Mouse (Mus musculus) myocyte (in vitro differentiated cells): Measurements from ENCODE around the gene Kirrel3. TPM values are rescaled to one million over a fixed set of nuclear protein-coding genes. Genes with fewer than 3 reads are reported as not detected.

ENCODE experiments used
- H3K27me3 ChIP-seq: one replicate; pipeline ENCODE4 v1.6.1; 2011; ENCODE audit not compliant: control insufficient read depth, insufficient read depth, insufficient read length
- H3K36me3 ChIP-seq: one replicate; pipeline ENCODE4 v1.6.1; 2011; ENCODE audit not compliant: control insufficient read depth, insufficient read depth
- H3K4me2 ChIP-seq: one replicate; pipeline ENCODE4 v1.6.1; 2011; ENCODE audit warnings: low read depth, control low read depth
- H3K4me3 ChIP-seq: one replicate; pipeline ENCODE4 v1.5.1; 2011; ENCODE audit warnings: mild to moderate bottlenecking, control low read depth, moderate library complexity
- H3K79me2 ChIP-seq: one replicate; pipeline ENCODE4 v1.6.1; 2011; ENCODE audit not compliant: control insufficient read depth, insufficient read depth
- H3ac ChIP-seq: one replicate; pipeline ENCODE4 v1.6.1; 2011; ENCODE audit not compliant: control insufficient read depth, insufficient read length
- CEBPB ChIP-seq: IDR thresholded peaks from 2 replicates; pipeline ENCODE4 v1.6.1; 2011; ENCODE audit warnings: mild to moderate bottlenecking, moderate library complexity; ENCODE audit not compliant: poor library complexity, insufficient read depth, severe bottlenecking
- E2F4 ChIP-seq: IDR thresholded peaks from one replicate; pipeline ENCODE4 v1.6.1; 2011; ENCODE audit warnings: mild to moderate bottlenecking, control low read depth, moderate library complexity; ENCODE audit not compliant: insufficient read depth
- MAX ChIP-seq: IDR thresholded peaks from one replicate; pipeline ENCODE4 v1.6.1; 2011; ENCODE audit warnings: low read depth, mild to moderate bottlenecking, control low read depth
- MYOD1 ChIP-seq, 3 experiments: IDR thresholded peaks; one replicate each; pipeline ENCODE4 v1.6.1; 2011; ENCODE audit warnings: control low read depth in 2 of 3, low read depth in 2 of 3, mild to moderate bottlenecking in 2 of 3, moderate library complexity in 1 of 3; ENCODE audit not compliant: insufficient read length in 2 of 3, control insufficient read depth in 1 of 3
- MYOG ChIP-seq, 3 experiments: IDR thresholded peaks; one replicate each; pipeline ENCODE4 v1.6.1; 2011; ENCODE audit warnings: control low read depth in 2 of 3, low read depth in 2 of 3, mild to moderate bottlenecking in 2 of 3; ENCODE audit not compliant: insufficient read length in 2 of 3, control insufficient read depth in 1 of 3, insufficient read depth in 1 of 3
- POLR2A ChIP-seq: IDR thresholded peaks from one replicate; pipeline ENCODE4 v1.6.1; 2011; ENCODE audit warnings: low read depth, mild to moderate bottlenecking, control low read depth, moderate library complexity; ENCODE audit not compliant: insufficient read length
- POLR2AphosphoS2 ChIP-seq: IDR thresholded peaks from one replicate; pipeline ENCODE4 v1.6.1; 2011; ENCODE audit warnings: low read depth, control low read depth; ENCODE audit not compliant: insufficient read length
- REST ChIP-seq: IDR thresholded peaks from one replicate; pipeline ENCODE4 v1.6.1; 2011; ENCODE audit warnings: mild to moderate bottlenecking, control low read depth, moderate library complexity; ENCODE audit not compliant: insufficient read depth, insufficient read length
- SRF ChIP-seq: IDR thresholded peaks from one replicate; pipeline ENCODE4 v1.6.1; 2011; ENCODE audit warnings: low read depth; ENCODE audit not compliant: control insufficient read depth, insufficient read length
- TCF12 ChIP-seq: IDR thresholded peaks from one replicate; pipeline ENCODE4 v1.6.1; 2011; ENCODE audit warnings: mild to moderate bottlenecking, control low read depth; ENCODE audit not compliant: poor library complexity, insufficient read depth, severe bottlenecking
- TCF3 ChIP-seq: IDR thresholded peaks from one replicate; pipeline ENCODE4 v1.6.1; 2011; ENCODE audit warnings: low read depth, control low read depth; ENCODE audit not compliant: insufficient read length
- USF1 ChIP-seq: IDR thresholded peaks from one replicate; pipeline ENCODE4 v1.6.1; 2011; ENCODE audit warnings: low read depth, mild to moderate bottlenecking, control low read depth, moderate library complexity
- polyA plus RNA-seq: library from polyadenylated mRNA; unstranded; fragments of >200 nt; fragmentation: generic; extraction: Trizol; gene quantifications from one replicate; pipeline ENCODE4 v1.2.1, GENCODE M21; 2012; ENCODE audit warnings: missing spikeins

Gene Kirrel3
- polyA plus RNA-seq, 1 experiment: 2.8 TPM

DNA sequence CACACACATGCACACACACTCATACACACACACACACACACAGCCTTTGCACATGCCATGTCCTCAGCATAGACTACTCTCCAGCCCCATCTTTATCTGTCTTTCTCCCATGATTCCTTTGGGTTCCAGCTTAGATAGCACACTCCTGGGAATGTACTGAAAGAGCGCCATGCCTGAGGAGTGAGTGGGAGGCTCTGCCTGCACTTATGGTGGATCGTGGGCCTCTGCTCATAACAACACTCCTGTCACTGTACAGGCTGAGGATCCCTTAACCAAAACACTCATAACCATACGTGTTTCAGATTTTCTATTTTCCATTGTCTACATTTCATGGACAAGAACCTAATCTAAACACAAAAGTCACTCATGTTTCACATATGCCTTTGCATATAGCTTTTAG, 398.6 kb downstream of the Kirrel3 start:
- no peaks in the 10 kb centered on the region for H3K79me2 ChIP-seq
- peaks cover 5% of the 10 kb centered on the region for H3K27me3 ChIP-seq
- no peaks in the 10 kb centered on the region for H3K36me3 ChIP-seq
- H3K4me3 ChIP-seq: no peak overlapping the region
- H3K4me2 ChIP-seq: no peak overlapping the region
- no peak overlapping the region for H3ac ChIP-seq
- TF ChIP-seq TCF12 (no peak), POLR2AphosphoS2 (no peak), CEBPB (no peak), TCF3 (no peak), MYOD1 (IDR thresholded peaks at IDR 0.05; ENCODE audit: control insufficient read depth in 1 of 3, insufficient read length in 2 of 3, low read depth in 2 of 3) (no peak)

DNA sequence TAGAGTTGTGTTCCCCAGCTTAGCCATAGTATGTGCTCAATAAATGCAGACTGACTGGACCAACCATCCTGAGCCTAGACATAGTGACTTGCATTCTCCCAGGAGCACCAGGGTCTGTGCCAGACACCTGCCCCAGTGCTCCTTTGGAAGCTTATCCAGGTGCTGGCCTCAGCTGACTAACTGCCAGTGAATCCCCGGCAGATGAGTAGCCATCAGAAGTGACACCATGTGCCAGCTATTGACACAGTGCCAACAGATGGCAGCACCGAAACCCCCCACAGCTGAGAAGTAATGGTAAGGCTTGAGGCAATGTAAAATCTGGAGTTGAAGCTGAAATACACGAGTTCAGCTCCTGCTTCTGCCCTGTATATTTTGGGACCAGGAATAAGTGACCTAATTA, 399.2 kb downstream of the Kirrel3 start:
- no peaks in the 10 kb centered on the region for H3K79me2 ChIP-seq
- no peak overlapping the region for H3K4me3 ChIP-seq
- no peak for TF ChIP-seq CEBPB
- no peak for TF ChIP-seq USF1
- TF ChIP-seq POLR2AphosphoS2: no peak
- TF ChIP-seq MYOG (IDR thresholded peaks at IDR 0.05; ENCODE audit: control insufficient read depth in 1 of 3, insufficient read depth in 1 of 3, insufficient read length in 2 of 3, low read depth in 2 of 3): no peak
- H3ac ChIP-seq: no peak overlapping the region
- H3K4me2 ChIP-seq: no peak overlapping the region
- peaks cover 2% of the 10 kb centered on the region for H3K27me3 ChIP-seq
- no peaks in the 10 kb centered on the region for H3K36me3 ChIP-seq

DNA sequence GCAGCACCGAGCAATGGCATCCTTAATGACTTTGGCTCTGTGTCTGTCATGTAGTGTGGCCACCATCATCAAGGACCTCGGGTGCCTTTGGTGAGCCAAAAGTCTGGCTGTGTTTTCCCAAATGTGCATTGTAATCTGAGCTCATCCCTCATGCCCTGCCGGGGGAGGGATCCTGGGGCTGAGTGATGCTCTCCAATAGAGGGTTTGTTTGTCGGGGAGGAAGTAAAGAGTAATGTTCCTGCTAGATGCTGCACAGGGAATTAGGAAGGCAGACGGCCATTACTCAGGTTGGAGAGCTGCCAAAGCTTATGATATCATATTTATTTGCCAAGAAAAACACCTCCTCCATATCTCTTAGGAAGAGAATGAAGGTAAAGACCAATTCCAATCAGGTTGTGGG, 401.1 kb downstream of the Kirrel3 start:
- no peak overlapping the region for H3ac ChIP-seq
- no peaks in the 10 kb centered on the region for H3K27me3 ChIP-seq
- no peak overlapping the region for H3K4me3 ChIP-seq
- no peaks in the 10 kb centered on the region for H3K36me3 ChIP-seq
- TF ChIP-seq E2F4 (no peak), CEBPB (no peak), TCF12 (no peak), TCF3 (no peak), MYOG (IDR thresholded peaks at IDR 0.05; ENCODE audit: control insufficient read depth in 1 of 3, insufficient read depth in 1 of 3, insufficient read length in 2 of 3, low read depth in 2 of 3) (no peak), MAX (no peak), POLR2A (no peak), POLR2AphosphoS2 (no peak), MYOD1 (IDR thresholded peaks at IDR 0.05; ENCODE audit: control insufficient read depth in 1 of 3, insufficient read length in 2 of 3, low read depth in 2 of 3) (no peak), REST (no peak), USF1 (no peak), SRF (no peak)
- H3K4me2 ChIP-seq: no peak overlapping the region
- H3K79me2 ChIP-seq: no peaks in the 10 kb centered on the region

DNA sequence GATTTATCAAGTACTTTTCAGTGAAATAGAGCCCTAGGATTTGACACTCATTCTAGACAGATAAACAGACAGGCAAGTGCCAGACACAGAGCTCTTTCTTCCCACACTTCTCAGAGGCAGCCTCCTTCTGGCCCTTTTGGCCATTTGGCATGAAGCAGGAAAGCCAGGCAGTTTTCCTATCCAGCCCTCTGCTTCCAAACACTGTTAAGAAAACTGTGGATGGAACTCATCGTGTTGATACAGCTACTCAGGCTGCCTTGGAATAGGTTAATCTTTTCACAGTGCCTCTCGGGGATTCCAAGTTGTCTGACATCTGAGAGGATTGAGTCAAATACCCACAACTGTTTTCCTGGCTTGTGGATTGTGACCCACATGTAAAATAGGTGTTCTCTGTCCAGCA, 401.5 kb downstream of the Kirrel3 start:
- Histone ChIP-seq H3ac (no peak overlapping the region), H3K27me3 (peaks cover under 1% of the 10 kb centered on the region), H3K36me3 (no peaks in the 10 kb centered on the region), H3K79me2 (no peaks in the 10 kb centered on the region), H3K4me3 (no peak overlapping the region), H3K4me2 (no peak overlapping the region)
- TF ChIP-seq TCF3 (no peak), MYOD1 (IDR thresholded peaks at IDR 0.05; ENCODE audit: control insufficient read depth in 1 of 3, insufficient read length in 2 of 3, low read depth in 2 of 3) (no peak), MAX (no peak)

DNA sequence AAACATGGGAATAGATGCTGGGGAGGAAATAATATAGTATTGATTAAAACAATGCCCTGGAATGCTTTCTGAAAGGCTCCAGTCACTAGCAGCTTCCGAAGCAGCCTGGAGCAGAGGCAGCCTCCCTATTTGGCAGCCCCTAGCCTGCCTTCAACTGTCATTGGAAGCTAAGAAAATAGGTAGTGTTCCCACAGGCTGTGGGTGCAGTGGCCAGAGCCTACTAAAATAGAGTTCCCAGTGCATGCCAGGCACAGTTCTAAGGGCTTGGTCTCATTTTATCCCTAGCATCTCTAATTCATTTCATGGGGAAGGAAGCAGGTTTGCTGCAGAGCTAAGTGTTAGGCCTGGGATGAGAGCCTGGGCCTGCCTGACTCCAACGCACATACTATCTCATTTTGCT, 402.6 kb downstream of the Kirrel3 start:
- no peaks in the 10 kb centered on the region for H3K36me3 ChIP-seq
- H3K4me3 ChIP-seq: no peak overlapping the region
- H3ac ChIP-seq: no peak overlapping the region
- H3K79me2 ChIP-seq: no peaks in the 10 kb centered on the region
- peaks cover 4% of the 10 kb centered on the region for H3K27me3 ChIP-seq
- TF ChIP-seq SRF (no peak), USF1 (no peak), POLR2AphosphoS2 (no peak), REST (no peak), MYOD1 (IDR thresholded peaks at IDR 0.05; ENCODE audit: control insufficient read depth in 1 of 3, insufficient read length in 2 of 3, low read depth in 2 of 3) (no peak), E2F4 (no peak), POLR2A (no peak), MAX (no peak)
- H3K4me2 ChIP-seq: no peak overlapping the region

DNA sequence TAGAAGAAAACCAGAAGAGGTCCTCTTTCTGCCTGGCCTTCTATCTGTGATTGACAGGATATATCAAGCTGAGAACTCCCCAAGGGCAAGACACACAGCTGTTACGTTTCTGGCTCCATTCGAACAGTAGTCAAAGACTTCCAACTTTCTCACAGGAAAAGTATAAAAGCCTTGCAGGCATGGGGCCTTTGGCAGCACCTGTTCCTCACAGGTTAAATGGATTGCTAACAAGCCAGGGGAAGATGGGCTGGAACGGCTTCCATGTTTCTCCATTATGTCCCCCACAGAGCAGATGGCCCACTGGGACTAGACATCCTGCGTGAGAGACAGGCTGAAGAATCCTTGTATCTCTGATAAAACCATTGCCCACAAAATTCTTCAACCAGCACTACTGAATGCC, 415.5 kb downstream of the Kirrel3 start:
- H3K79me2 ChIP-seq: no peaks in the 10 kb centered on the region
- TF ChIP-seq SRF (no peak), MAX (no peak), REST (no peak), POLR2AphosphoS2 (no peak), E2F4 (no peak)
- H3ac ChIP-seq: no peak overlapping the region
- H3K4me3 ChIP-seq: no peak overlapping the region
- H3K27me3 ChIP-seq: no peaks in the 10 kb centered on the region
- H3K4me2 ChIP-seq: no peak overlapping the region
- no peaks in the 10 kb centered on the region for H3K36me3 ChIP-seq
